Mouse (Mus musculus): ENCODE measurements around the gene Cpne9.
A peak's percentile ranks its signal among the peaks of the same experiment; 100 is the strongest.

The Cpne9 gene

GRCm38 (mm10) chr6:113344321-113344720 is 62.2 kb downstream of the Cpne9 start:
- peak; percentile 40 to 60 for DNase-seq

- no peak for DNase-seq
These were observed 64.8 kb downstream of the Cpne9 start for GRCm38 (mm10) chr6:113346897-113347296.

- DNase-seq, result no peak
These were observed 68.4 kb downstream of the Cpne9 start for GRCm38 (mm10) chr6:113350538-113350937.

- DNase-seq, result no peak
These were observed 69.1 kb downstream of the Cpne9 start for GRCm38 (mm10) chr6:113351161-113351560.

GRCm38 (mm10) chr6:113351653-113352052 is 69.5 kb downstream of the Cpne9 start:
- no peak for DNase-seq

GRCm38 (mm10) chr6:113352820-113353219 is 70.7 kb downstream of the Cpne9 start:
- no peak for DNase-seq

GRCm38 (mm10) chr6:113353696-113354095 is 71.6 kb downstream of the Cpne9 start:
- DNase-seq, result no peak

Data from cerebellum, postnatal 36 days (tissue).